Mouse (Mus musculus) intestine, embryonic 15.5 days (tissue): ENCODE measurements around the gene H2al1k. TPM values are rescaled to one million over a fixed set of nuclear protein-coding genes. Genes with fewer than 3 reads are reported as not detected.
"Not testable (repeated sequence)": the region's sequence is repeated elsewhere in the genome, so short reads cannot be mapped to it uniquely, and the experiment has no call there.

Experiments
- ATAC-seq: fragments of 200-750 bp; cut with Nextera tagmentation; 2 replicates; pipeline ENCODE4 v1.8.0; 2017; ENCODE audit warnings: moderate TSS enrichment, moderate library complexity
- H3K27ac ChIP-seq: fragments of 300-500 bp; sonication (generic); 2 replicates; pipeline ENCODE4 v1.5.1; 2015; ENCODE audit warnings: mild to moderate bottlenecking, inconsistent platforms
- H3K27me3 ChIP-seq: fragments of 300-500 bp; sonication (generic); replicated peaks from 2 replicates; pipeline ENCODE4 v1.6.1; 2015; ENCODE audit warnings: inconsistent platforms
- H3K36me3 ChIP-seq: fragments of 300-500 bp; sonication (generic); 2 replicates; pipeline ENCODE4 v1.6.1; 2015; ENCODE audit warnings: inconsistent platforms
- H3K4me1 ChIP-seq: fragments of 300-500 bp; sonication (generic); replicated peaks from 2 replicates; pipeline ENCODE4 v1.6.1; 2015; ENCODE audit warnings: inconsistent platforms
- H3K4me2 ChIP-seq: fragments of 300-500 bp; sonication (generic); replicated peaks from 2 replicates; pipeline ENCODE4 v1.6.1; 2015; ENCODE audit warnings: mild to moderate bottlenecking, inconsistent platforms
- H3K4me3 ChIP-seq: fragments of 300-500 bp; sonication (generic); replicated peaks from 2 replicates; pipeline ENCODE4 v1.5.1; 2015; ENCODE audit warnings: inconsistent platforms
- H3K9ac ChIP-seq: fragments of 300-500 bp; sonication (generic); 2 replicates; pipeline ENCODE4 v1.6.1; 2015; ENCODE audit warnings: inconsistent platforms
- H3K9me3 ChIP-seq: fragments of 300-500 bp; sonication (generic); 2 replicates; pipeline ENCODE4 v1.6.1; 2016; ENCODE audit warnings: inconsistent platforms
- WGBS: fragments of 180-500 bp; shearing (Covaris S2); methylation state at CpG from one replicate; pipeline ENCODE4 v1.1.7; 2015; 5-methylcytosine and 5-hydroxymethylcytosine counted together
- polyA plus RNA-seq: library from polyadenylated mRNA; unstranded; fragments of >200 nt; fragmentation: Nextera tagmentation; extraction: Ambion mirVana; gene quantifications from 2 replicates; pipeline ENCODE4 v1.2.1, GENCODE M21; 2015

Gene H2al1k
- not detected in 2 replicates for polyA plus RNA-seq

DNA sequence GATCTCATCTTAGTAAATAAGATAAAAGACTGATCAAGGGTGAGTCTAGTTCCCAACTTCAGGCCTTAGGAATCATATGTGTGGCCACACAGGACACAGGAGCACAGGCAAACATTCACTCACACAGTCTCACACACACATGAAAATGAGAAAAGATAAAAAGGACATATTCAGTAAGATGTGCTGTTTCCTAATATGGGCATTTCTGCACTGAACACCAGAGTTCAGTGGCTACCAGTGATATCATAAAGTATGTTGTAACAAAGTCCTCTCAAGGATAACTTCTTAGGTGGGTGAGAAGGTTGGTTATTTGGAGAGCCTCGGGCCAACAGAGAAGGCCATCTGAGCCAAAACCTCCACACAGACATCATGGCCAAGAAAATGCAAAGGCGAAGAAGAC lies at the start of gene H2al1k:
Gene H2al1k, plus strand, starts transcription at position 301 of the 400 bp plus-strand sequence.
- not testable (repeated sequence) for H3K27ac ChIP-seq, H3K4me3 ChIP-seq, ATAC-seq, H3K9me3 ChIP-seq, H3K9ac ChIP-seq, H3K4me1 ChIP-seq, H3K27me3 ChIP-seq, H3K4me2 ChIP-seq, H3K36me3 ChIP-seq
- WGBS = no CpG with 5 or more reads among the region's 2 CpGs

DNA sequence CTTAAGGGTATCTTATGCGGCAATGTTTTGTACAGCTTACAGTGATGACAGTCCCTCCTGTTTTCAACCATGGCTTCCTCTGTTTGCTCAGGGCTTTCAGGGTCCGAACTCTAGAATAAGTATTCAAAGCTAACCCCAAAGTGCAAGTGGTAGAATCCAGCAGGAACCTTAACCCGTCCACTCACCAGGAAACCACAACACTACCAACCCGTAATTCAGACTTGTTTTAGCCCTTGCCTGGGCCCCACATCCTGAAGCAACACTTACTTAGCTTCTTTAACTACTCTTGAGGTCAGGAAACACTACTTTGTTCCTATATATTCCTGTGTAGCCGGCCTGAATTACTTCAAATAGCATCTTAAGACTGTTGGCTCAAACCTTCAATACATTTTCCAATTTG lies 47.6 kb upstream of the H2al1k start:
- Histone ChIP-seq H3K36me3 (no peaks in the 10 kb centered on the region), H3K4me2 (no peak overlapping the region), H3K27me3 (no peaks in the 10 kb centered on the region), H3K4me3 (no peak overlapping the region), H3K9ac (no peak overlapping the region), H3K9me3 (no peaks in the 10 kb centered on the region), H3K4me1 (no peaks in the 10 kb centered on the region), H3K27ac (no peak overlapping the region)
- ATAC-seq = no peak
- 77% methylated on average over 5 of the region's 5 CpGs for WGBS

DNA sequence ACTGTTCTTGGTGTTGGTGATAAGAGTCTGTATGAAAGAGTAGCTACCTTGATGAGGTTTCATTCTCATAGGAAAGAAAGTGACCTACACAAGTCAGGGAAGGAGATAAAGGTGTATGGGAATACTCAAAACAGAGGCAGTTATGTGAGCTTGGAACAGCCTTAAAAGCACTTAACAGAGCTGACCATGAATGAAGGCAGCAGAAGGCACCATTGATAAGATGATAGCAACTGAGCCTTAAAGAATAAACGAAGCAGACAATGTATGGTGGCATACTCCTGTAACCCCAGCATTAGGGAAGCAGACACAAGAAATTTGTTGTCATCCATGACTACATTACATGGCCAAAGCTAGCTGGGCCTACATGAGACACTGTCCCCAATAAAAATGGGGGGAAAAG lies 47.0 kb upstream of the H2al1k start:
- H3K27me3 ChIP-seq = no peaks in the 10 kb centered on the region
- H3K9me3 ChIP-seq = no peaks in the 10 kb centered on the region
- no peaks in the 10 kb centered on the region for H3K4me1 ChIP-seq
- H3K27ac ChIP-seq = no peak overlapping the region
- no peak overlapping the region for H3K9ac ChIP-seq
- H3K4me3 ChIP-seq = no peak overlapping the region
- H3K36me3 ChIP-seq = no peaks in the 10 kb centered on the region
- no peak overlapping the region for H3K4me2 ChIP-seq
- WGBS = 71% methylated on average over 1 of the region's 1 CpGs
- ATAC-seq = no peak

DNA sequence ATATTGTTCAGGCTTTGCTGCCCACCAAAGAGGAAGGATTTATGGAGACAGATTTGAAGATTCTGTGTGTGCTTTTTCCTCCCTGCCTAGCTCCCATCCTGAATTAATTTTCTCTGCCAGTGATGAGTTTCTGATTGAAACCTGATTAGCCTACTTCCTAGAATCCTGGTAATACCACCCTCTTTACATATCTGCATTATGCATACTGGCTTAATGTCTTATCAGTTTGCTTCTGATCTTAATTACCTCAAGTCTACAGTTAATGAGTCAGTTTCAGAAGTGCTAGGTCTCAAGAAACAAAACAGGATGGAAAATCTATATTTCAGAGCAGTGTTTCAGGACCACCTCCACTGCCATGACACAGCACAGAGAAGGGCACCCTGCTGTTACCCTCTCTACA lies 34.0 kb upstream of the H2al1k start:
- H3K36me3 ChIP-seq, H3K9ac ChIP-seq, H3K27ac ChIP-seq, ATAC-seq, H3K27me3 ChIP-seq, H3K4me2 ChIP-seq, H3K9me3 ChIP-seq, H3K4me1 ChIP-seq, H3K4me3 ChIP-seq: not testable (repeated sequence)

DNA sequence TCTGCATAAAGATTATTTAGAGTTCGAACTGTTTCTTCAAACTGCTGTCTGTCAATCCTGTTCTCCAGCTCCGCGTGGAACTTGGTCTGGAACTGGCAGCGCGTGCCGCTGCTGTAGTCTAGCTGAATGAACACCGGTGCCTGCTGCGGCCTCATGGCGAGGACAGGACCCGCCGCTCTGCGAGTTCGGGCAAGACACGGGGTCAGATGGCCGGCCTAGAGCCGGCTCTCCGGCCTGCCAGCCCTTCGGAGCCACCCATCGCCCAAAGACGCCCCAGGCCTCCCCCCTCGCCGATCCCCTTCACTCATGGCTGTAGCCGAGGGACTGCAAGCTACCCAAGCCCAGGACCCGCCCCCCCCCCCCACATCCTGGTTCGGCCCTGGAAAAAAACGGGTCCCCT lies 22.5 kb upstream of the H2al1k start:
- not testable (repeated sequence) for H3K4me2 ChIP-seq, H3K36me3 ChIP-seq, H3K4me1 ChIP-seq, H3K27ac ChIP-seq, H3K27me3 ChIP-seq, H3K9ac ChIP-seq, ATAC-seq, H3K9me3 ChIP-seq, H3K4me3 ChIP-seq
- WGBS = 91% methylated on average over 26 of the region's 26 CpGs

DNA sequence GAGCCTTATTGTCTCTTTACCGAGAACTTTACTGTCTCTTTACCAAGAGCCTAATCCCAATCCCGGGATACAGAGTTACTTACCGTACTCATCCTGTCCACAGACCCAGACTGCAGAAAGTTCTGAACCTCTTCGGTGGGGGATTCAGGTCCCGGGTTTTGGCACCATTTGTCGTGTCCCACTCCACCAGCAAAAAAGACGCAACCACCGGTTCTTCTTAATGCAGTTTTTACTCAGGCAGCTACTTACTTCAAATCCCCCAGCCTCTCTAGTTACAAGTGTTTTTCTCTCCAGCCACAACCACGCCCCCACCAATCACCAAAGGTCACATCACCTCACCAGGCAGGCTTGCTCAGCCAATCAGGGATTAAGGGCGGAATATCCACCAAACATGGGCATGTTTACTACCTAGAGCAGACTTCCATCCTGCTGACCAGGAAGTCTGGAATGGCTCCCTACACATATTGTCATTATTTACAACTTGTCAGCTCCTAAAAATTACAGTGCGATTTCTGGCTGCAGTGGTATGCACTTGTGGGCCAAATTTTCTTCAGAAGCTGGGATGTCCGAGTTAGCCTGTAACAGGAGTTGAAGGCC lies 18.0 kb upstream of the H2al1k start:
- not testable (repeated sequence) for H3K4me1 ChIP-seq, ATAC-seq, H3K4me2 ChIP-seq, H3K27me3 ChIP-seq, H3K36me3 ChIP-seq, H3K4me3 ChIP-seq, H3K9me3 ChIP-seq, H3K27ac ChIP-seq, H3K9ac ChIP-seq
- WGBS = 85% methylated on average over 12 of the region's 12 CpGs

DNA sequence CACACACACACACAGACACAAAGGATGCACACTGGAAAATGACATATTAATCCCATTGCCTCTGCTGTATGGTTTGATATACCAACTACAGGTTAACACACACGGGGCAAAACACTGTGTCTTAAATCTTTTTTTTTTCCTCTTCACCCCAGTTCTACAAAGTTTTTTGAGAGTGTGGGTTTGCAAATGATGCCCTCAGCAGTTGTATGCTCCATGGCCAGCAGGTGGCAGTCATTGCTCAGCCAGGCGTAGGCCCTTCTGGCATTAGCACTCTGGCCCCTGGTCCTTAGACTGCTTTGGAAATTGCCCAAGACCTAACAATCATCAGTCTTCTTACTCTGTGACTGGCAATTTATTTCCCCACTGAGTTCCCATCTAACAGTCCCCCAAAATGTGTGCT lies 17.4 kb upstream of the H2al1k start:
- not testable (repeated sequence) for H3K27me3 ChIP-seq, H3K36me3 ChIP-seq, H3K4me1 ChIP-seq, H3K4me3 ChIP-seq, ATAC-seq, H3K4me2 ChIP-seq, H3K27ac ChIP-seq, H3K9me3 ChIP-seq, H3K9ac ChIP-seq
- WGBS = 40% methylated on average over 2 of the region's 2 CpGs

DNA sequence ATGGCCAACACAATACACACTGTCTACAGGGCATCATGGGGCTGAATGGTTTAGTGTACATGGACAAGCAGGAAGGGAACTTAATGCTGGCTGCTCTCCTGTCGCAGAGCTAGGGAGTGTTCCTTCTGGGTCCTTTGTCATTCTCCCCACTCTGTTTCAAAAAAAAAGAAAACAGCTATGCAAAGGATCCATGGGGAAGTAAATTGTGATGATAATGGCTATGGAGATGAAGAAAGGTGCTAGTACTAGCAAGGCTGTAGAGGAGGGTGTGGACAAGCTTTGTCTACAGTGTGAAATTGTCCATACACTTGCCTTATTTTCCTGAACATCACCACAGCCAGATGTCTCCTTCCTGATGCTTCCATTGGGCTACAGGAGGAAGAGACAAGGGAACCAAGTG lies 15.4 kb upstream of the H2al1k start:
- not testable (repeated sequence) for H3K4me3 ChIP-seq, H3K27me3 ChIP-seq, ATAC-seq, H3K36me3 ChIP-seq, H3K4me1 ChIP-seq, H3K9me3 ChIP-seq, H3K9ac ChIP-seq, H3K27ac ChIP-seq, H3K4me2 ChIP-seq
- whole genome bisulfite sequencing = 52% methylated on average over 1 of the region's 1 CpGs

DNA sequence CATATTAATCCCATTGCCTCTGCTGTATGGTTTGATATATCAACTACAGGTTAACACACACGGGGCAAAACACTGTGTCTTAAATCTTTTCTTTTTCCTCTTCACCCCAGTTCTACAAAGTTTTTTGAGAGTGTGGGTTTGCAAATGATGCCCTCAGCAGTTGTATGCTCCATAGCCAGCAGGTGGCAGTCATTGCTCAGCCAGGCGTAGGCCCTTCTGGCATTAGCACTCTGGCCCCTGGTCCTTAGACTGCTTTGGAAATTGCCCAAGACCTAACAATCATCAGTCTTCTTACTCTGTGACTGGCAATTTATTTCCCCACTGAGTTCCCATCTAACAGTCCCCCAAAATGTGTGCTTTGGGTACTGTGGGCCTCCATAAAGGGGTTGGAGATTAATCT lies 23.6 kb downstream of the H2al1k start:
- not testable (repeated sequence) for H3K4me2 ChIP-seq, H3K4me1 ChIP-seq, H3K4me3 ChIP-seq, H3K36me3 ChIP-seq, ATAC-seq, H3K27me3 ChIP-seq, H3K27ac ChIP-seq, H3K9ac ChIP-seq, H3K9me3 ChIP-seq
- 43% methylated on average over 2 of the region's 2 CpGs for WGBS

DNA sequence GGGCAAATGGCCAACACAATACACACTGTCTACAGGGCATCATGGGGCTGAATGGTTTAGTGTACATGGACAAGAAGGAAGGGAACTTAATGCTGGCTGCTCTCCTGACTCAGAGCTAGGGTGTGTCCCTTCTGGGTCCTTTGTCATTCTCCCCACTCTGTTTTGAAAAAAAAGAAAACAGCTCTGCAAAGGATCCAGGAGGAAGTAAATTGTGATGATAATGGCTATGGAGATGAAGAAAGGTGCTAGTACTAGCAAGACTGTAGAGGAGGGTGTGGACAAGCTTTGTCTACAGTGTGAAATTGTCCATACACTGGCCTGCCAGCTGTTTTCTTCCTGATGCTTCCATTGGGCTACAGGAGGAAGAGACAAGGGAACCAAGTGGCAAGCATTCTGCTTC lies 25.5 kb downstream of the H2al1k start:
- not testable (repeated sequence) for H3K27ac ChIP-seq, H3K4me3 ChIP-seq, H3K9me3 ChIP-seq, H3K4me2 ChIP-seq, ATAC-seq, H3K9ac ChIP-seq, H3K36me3 ChIP-seq, H3K27me3 ChIP-seq, H3K4me1 ChIP-seq

Other genes starting within 250 kb of the H2al1k start
- gene 4930402K13Rik, start 246.1 kb upstream of the H2al1k start, polyA plus RNA-seq = not detected in 2 replicates
- 0.69 and 0.78 TPM in 2 replicates for gene Lancl3, start 150.7 kb upstream of the H2al1k start, polyA plus RNA-seq
- not detected in 2 replicates for gene Gm14862, start 93.7 kb upstream of the H2al1k start, polyA plus RNA-seq
- gene Xk, start 77.9 kb upstream of the H2al1k start, polyA plus RNA-seq = 4.1 and 4.9 TPM in 2 replicates
- gene H2al1m, start 66.9 kb upstream of the H2al1k start, polyA plus RNA-seq = not detected in 2 replicates
- gene Cybb, start 137.1 kb downstream of the H2al1k start, polyA plus RNA-seq = 3.5 and 4.2 TPM in 2 replicates
- gene H2al1o, start 221.8 kb downstream of the H2al1k start, polyA plus RNA-seq = not detected in 2 replicates